Mouse (Mus musculus): ENCODE results near the gene Trmt10b.
A peak's percentile ranks its signal among the peaks of the same experiment; 100 is the strongest.

Trmt10b gene

DNA sequence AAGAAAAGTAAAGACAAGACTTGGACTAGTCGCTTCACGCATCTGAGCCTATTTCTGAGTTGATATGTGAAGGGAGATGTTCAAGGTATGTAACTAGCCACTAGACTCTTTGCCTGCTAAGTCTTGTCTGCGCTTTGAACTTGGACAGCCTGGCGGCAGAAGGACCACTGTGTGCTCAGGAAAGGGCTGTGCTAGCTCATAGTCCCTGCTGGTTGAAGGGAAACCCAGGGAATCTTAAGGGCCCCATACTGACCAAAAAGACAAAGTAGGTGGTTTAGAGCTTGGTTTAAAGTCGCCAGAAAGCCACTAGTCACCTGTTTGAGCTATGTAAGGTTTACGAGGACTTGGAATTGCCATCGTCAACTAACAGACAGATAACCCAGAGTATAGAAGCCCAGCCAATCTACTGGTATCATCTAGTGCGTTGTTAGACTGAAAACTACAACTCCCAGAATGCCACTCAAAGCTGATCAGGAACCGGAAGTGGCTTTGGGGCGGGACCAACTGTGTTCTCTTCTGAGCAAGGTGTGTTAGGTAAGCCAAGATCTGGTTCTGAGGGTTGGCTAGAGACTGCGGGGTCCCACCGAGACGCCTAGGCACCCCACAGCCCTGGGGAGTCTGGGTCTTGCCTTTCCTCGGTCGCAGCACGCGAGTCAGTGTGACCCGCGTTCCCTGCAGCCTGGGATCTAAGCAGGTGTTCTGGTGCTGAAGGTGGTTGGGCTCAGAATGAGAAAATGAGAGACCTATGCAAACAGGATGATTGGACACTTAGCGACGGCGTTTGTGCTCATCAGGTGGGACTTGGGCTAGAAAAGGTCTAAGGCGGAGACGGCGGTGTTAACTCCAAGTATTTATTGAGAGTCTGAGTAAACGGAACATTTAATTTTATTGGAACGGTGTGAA is at the start of gene Trmt10b:
TSS of gene Trmt10b (plus strand) at position 466 of the 903 bp plus-strand sequence.
- peak; percentile 78 for DNase-seq

- DNase-seq: no peak
Measured at GRCm38 (mm10) chr4:45251265-45251664, 45.7 kb upstream of the Trmt10b start.

- no peak for DNase-seq
Measured at GRCm38 (mm10) chr4:45252861-45253262, 44.1 kb upstream of the Trmt10b start.

DNA sequence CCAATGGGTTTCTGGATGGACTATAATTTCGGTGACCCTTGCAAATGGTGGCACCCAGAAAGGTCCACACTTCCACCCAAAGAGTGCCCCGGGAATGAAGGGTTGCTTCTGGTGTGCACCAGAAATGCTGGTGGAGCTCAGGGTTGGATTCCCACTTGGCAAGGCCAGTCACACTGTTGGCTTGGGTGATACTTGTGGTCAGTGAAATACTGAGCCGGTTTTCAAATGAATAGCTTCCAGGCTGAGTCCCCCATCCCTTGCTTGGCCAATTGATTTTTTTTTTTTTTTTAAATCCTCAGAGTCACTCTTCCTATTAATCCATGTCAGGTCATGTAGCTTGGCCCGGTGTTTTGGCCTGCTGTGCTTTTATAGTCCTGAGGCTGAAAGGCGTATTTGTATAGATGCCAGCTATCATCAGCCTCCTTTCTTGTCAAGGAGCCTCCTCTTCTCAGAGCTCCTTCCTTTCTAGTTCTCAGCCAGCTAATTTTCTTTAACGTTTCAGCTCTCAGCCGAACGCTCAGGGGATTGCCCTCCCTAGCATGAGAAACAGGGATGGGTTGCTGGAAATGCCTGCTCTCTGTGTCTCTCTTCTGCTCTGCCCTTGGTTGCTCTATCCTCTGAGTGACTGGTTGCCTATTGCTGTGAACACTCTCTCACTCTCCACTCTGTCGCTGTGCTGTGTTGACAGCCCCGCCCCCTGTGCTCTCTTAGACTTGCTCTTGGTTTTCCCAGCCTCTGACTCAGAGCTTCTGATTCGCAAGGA is 42.9 kb upstream of the Trmt10b start:
- peak in 1 of 2 experiments; percentile 9 for DNase-seq

GRCm38 (mm10) chr4:45259232-45259832 is 37.6 kb upstream of the Trmt10b start:
- no peak for DNase-seq

DNA sequence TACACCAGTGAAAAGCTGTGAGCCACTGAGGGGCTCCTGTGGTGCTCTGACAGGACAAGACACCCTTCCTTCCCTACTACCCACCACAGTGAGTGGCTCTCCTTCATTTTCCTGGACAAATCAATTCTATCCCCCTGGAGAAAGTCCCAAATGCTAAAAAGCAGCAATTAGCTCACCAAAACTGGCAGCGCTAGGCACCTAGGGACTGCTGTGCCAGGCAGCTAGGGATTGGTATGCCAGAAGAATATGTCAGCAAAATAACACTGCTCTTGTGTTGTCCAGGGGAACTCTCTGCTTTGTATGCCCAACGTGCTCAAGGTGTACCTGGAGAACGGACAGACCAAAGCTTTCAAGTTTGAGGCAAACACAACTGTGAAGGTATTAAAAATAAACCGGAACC is 35.4 kb upstream of the Trmt10b start:
- no peak for DNase-seq

GRCm38 (mm10) chr4:45267883-45268282 is 29.0 kb upstream of the Trmt10b start:
- DNase-seq: no peak

DNA sequence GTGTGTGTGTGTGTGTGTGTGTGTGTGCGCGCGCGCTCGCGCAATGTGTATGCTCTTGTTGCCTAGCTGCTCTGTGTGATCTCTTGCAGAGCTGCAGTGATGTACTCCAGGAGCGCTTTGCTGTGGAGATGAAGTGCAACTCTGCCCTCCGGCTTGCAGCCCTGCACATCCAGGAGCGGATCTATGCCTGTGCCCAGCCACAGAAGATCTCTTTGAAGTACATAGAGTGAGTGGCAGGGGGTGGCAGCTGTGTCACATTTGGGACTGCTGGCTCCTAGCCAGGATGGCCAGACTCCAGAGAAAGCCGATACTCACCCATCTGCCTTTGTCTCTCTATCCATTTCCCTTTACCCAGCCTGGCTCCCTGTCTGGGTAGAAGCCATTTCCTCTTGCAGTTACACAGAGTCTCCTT is 25.9 kb upstream of the Trmt10b start:
- no peak for DNase-seq

- no peak for DNase-seq
Measured at GRCm38 (mm10) chr4:45275770-45276169, 21.2 kb upstream of the Trmt10b start.

DNA sequence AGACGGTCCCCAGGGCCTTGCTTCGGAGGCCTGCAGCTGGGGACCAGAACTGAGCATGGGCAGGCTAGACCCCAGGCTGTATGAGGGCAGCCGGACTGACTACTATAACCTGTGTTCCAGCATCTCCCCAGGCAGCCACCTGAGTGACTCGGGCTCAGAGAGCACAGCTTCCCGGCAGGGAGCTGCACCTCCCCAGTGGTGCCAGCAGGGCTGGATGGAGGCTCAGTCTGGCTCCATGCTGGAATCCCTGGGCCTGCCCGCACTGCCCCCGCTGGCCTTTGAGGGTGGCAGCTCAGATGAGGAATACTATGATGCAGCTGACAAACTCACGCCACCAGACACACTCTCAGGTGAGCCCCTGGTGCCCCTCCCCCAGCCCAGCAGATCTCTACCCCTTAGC is 17.6 kb upstream of the Trmt10b start:
- no peak for DNase-seq

DNA sequence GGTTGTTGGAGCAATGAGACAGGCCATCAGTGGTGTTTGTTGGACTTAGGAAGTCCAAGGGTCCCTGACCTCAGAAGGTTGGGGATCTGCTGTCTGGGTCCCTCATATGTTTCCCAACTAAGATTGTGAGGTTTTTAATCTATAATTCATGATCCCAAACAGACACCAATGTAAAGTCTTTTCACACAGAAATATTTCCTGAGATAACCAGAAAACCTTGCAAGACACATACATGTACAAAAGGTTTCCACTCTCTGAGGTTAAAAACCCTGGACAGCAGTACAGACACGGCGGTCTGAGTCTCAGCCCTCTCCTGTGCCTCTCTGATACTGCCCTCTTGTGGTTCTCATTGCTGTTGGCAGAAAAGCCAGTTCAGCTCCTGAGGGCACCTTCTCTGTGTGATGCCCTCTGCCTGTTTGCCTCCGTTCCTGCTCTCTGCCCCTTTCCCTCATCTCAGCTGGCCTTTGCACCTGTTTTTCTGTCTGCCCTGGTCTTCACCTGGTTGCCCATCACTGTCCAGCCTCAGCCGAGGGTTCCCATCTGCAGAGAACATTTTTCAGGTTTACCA is 16.9 kb upstream of the Trmt10b start:
- peak; percentile 27 to 62 for DNase-seq

- DNase-seq: no peak
Measured at GRCm38 (mm10) chr4:45286318-45286717, 10.6 kb upstream of the Trmt10b start.

GRCm38 (mm10) chr4:45287906-45288305 is 9.0 kb upstream of the Trmt10b start:
- no peak for DNase-seq

GRCm38 (mm10) chr4:45305536-45305935 is 8.6 kb downstream of the Trmt10b start:
- DNase-seq: no peak

- DNase-seq: no peak
Measured at GRCm38 (mm10) chr4:45308046-45308445, 11.1 kb downstream of the Trmt10b start.

DNA sequence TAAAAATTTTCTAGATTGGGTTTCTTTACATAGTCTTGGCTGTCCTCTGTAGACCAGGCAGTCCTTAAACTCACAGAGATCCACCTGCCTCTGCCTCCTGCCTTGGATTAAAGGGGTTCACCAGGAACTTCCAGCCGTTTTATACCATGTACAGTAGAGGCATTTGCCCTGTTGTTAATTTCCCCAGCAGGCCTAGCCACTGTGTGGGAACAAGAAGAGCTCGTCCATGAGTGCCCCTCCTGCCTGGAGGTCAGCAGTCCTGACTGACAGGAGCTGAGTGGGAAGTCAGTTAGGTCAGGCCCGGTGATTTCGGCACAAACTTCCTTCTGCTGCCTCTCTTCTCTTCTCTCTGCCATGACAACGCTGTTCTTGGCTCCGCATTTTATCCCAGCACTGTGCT is 11.7 kb downstream of the Trmt10b start:
- DNase-seq: no peak

DNA sequence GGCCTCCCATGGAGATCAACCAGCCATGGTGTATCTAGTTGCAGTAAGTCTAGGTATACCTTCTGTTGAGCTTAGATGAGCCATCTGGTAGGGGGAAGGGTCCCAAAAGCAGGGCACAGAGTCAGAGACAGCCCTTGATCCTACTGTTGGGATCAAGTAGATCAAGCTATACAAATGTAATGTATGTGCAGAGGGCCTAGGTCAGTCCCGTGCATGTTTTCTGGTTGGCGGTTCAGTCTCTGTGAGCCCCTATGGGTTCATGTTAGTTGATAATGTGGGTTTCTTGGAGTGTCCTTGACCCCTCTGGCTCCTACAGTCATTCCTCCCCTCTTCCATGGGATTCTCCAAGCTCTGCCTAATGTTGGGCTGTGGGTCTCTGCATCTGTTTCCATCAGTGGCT is 14.1 kb downstream of the Trmt10b start:
- no peak for DNase-seq

DNA sequence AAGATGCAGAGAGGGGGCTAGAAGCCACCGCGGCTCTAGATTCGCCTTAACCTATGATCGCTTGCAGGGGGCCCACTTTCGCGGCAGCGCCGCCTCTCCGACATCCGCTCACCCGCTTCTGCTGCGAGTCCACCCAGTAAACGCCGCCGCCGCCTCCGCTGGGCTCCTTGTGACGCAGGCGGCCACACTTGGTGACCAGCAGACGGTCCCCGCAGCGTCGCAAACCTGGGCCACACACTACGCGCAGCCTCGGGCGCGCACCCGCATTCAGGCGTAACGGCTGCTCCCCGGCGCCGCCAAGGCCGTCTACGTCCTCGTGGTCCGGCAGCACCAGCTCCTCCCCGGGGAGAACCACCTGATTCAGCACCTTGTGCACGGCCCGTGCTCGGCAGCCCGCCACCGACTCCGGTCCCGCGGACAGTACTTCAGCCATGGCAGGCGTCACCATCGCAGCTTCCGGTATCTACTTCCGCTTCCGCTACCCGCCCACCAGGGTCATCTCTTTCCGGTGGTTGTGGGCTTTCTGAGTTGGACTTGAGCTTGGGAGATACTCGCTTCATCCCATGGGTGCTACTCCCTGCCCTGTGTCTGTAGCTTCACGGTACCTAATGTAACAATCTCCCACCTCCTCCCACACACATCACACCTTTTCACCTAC is 23.4 kb downstream of the Trmt10b start:
- DNase-seq: peak; percentile 84 to 89

DNA sequence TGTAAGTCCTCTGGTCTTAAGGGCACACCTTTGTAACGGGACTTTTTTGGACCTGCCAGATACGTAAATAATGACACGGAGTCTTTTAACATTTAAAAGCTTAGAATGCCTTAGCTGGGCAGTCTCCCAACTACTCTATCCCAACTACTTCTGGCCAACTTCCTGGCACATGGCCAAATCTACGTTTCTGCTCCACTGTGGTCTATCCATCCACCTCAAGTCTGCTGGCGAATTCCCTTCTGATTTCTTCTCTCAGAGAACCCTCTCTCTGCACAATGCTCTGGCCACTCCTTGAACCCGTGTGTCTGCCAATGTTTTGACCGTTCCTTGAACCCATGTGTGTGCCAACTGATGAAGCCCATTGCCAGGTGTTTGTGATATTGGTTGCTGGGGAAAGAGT is 34.2 kb downstream of the Trmt10b start:
- peak in 1 of 2 experiments; percentile 25 for DNase-seq

DNA sequence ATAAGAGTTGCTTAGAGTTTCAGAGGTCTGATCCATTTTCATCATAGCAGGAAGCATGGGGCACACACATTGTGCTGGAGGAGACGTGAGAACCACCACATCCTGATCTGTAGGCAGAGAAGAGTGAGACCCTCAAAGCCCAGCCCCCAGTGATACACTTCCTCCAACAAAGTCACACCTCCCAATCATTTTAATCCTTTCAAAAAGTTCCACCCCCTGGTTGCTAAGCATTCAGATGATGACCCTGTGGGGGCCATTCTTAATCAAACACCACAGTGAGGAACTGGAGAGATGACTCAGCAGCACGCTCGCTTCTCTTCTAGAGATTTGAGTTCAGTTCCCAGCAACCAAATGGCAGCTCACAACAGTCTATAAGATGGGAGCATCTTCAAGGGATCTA is 35.5 kb downstream of the Trmt10b start:
- DNase-seq: no peak

DNA sequence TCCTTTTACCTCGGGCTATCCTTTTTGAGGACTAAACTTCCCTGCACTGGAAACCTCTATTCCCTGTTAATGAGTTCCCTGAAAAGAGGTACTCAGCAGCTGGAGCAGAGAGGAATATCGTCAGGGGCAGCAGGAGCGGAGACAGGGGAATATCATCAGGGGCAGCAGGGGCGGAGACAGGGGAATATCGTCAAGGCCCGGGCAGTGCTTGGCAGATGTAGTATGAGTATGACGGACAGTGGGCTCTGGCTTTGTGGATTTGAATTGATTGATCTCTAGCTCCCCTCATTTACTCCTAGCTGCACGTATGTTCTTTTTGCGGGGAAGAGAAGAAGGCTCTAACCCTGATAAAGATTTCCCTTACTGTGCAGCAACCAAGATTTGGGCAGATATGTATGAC is 44.3 kb downstream of the Trmt10b start:
- no peak for DNase-seq

- peak; percentile 92 for DNase-seq
Measured at GRCm38 (mm10) chr4:45341669-45342249, 44.8 kb downstream of the Trmt10b start, which contains the start of gene Dcaf10. Gene Dcaf10, plus strand, starts transcription at chr4:45342101.

Measured in lung, adult 18-20 months (tissue).